Mouse (Mus musculus) adrenal gland (tissue): ENCODE measurements around the gene Tgoln1.

Experiments
- intact Hi-C: fragments of 180-260 bp; cut with DNase I; formaldehyde crosslinking; loops from one replicate; pipeline ENCODE4 v1.15.1; 2025
- long read RNA-seq, 2 experiments: library from polyadenylated mRNA; unstranded; transcript quantifications; one replicate each; pipeline ENCODE4 v2.0.0; 2020; ENCODE audit warnings: borderline replicate concordance in 1 of 2; ENCODE audit not compliant: insufficient replicate concordance in 1 of 2

Tgoln1 gene
- long read RNA-seq, experiment 1, full-length matches to known transcripts: 20 of 64 reads
- long read RNA-seq, experiment 1, partial matches to known transcripts: 4 of 64 reads
- long read RNA-seq, experiment 1, other reads (novel, unspliced or antisense): 40 of 64 reads
- long read RNA-seq, experiment 2, full-length matches to known transcripts: 26 of 45 reads
- long read RNA-seq, experiment 2, partial matches to known transcripts: 0 of 45 reads
- long read RNA-seq, experiment 2, other reads (novel, unspliced or antisense): 19 of 45 reads

- intact Hi-C loops: no loop called here
Observed at GRCm38 (mm10) chr6:72616643-72617288, at the start of gene Tgoln1. Gene Tgoln1 (minus strand): TSS chr6:72617000.

- intact Hi-C loops: no loop called here
Observed at GRCm38 (mm10) chr6:72664290-72664689, 47.5 kb upstream of the Tgoln1 start.

GRCm38 (mm10) chr6:72663000-72663399 is 46.2 kb upstream of the Tgoln1 start:
- intact Hi-C loops: no loop called here

- intact Hi-C loops: no loop called here
Observed at GRCm38 (mm10) chr6:72660391-72660720, 43.6 kb upstream of the Tgoln1 start.

- intact Hi-C loops: no loop called here
Observed at GRCm38 (mm10) chr6:72659717-72660390, 43.1 kb upstream of the Tgoln1 start.

- intact Hi-C loops: no loop called here
Observed at GRCm38 (mm10) chr6:72658006-72658405, 41.2 kb upstream of the Tgoln1 start.

- intact Hi-C loops: no loop called here
Observed at GRCm38 (mm10) chr6:72656053-72656442, 39.2 kb upstream of the Tgoln1 start.

- intact Hi-C loops: no loop called here
Observed at GRCm38 (mm10) chr6:72655309-72656052, 38.7 kb upstream of the Tgoln1 start.

GRCm38 (mm10) chr6:72654355-72654754 is 37.6 kb upstream of the Tgoln1 start:
- intact Hi-C loops: no loop called here

GRCm38 (mm10) chr6:72653419-72653818 is 36.6 kb upstream of the Tgoln1 start:
- intact Hi-C loops: no loop called here

GRCm38 (mm10) chr6:72650338-72650851 is 33.6 kb upstream of the Tgoln1 start:
- intact Hi-C loops: no loop called here

GRCm38 (mm10) chr6:72648002-72648595 is 31.3 kb upstream of the Tgoln1 start:
- intact Hi-C loops: loop anchor here (5.0 kb wide), 1 partner anchor 139 kb away; the partner anchor contains the start of gene Tcf7l1

- intact Hi-C loops: loop anchor here (2.0 to 5.0 kb wide), 2 partner anchors 19 to 140 kb away; partner anchors contain the start of gene Tcf7l1
Observed at GRCm38 (mm10) chr6:72647383-72647820, 30.6 kb upstream of the Tgoln1 start.

GRCm38 (mm10) chr6:72645364-72645763 is 28.6 kb upstream of the Tgoln1 start:
- intact Hi-C loops: loop anchor here (5.0 kb wide), 1 partner anchor 142 kb away; the partner anchor contains the start of gene Tcf7l1

- intact Hi-C loops: no loop called here
Observed at GRCm38 (mm10) chr6:72644576-72644975, 27.8 kb upstream of the Tgoln1 start.

GRCm38 (mm10) chr6:72641218-72641954 is 24.6 kb upstream of the Tgoln1 start:
- intact Hi-C loops: no loop called here

GRCm38 (mm10) chr6:72636940-72637339 is 20.1 kb upstream of the Tgoln1 start:
- intact Hi-C loops: loop anchor here (5.0 to 10.0 kb wide), 2 partner anchors 195 to 518 kb away; no protein-coding TSS in a partner anchor

GRCm38 (mm10) chr6:72635760-72636431 is 19.1 kb upstream of the Tgoln1 start:
- intact Hi-C loops: loop anchor here (5.0 to 10.0 kb wide), 2 partner anchors 196 to 519 kb away; no protein-coding TSS in a partner anchor

- intact Hi-C loops: loop anchor here (5.0 to 10.0 kb wide), 2 partner anchors 33 to 520 kb away; no protein-coding TSS in a partner anchor
Observed at GRCm38 (mm10) chr6:72634311-72634710, 17.5 kb upstream of the Tgoln1 start.
